Mouse (Mus musculus): ENCODE measurements around the gene Iyd.

DNA sequence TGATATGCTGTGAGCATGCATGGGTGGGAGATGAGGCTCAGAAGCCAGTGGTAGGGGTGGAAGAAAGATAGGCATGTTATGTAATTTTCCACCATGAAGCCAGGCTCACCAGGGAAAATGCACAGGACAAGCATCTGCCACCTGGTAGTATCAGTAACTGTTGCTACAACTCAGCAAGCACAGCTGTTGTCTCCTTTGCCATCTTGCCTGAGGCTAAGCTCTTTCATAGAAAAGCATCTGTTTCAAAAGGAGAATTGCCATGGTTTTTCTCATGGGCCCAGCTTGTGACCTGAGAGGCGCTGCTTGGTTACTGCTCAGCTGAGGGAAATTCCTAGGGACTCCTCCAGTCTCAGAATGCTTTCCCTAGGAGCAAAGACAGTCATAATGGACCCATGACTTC lies 3.7 kb upstream of the Iyd start:
- TF ChIP-seq EP300 (IDR thresholded peaks at IDR 0.05; ENCODE audit: low read depth), result no peak
- no peak for TF ChIP-seq CTCF (IDR thresholded peaks at IDR 0.05; ENCODE audit: low read depth)
